Mouse (Mus musculus) myocyte (in vitro differentiated cells): ENCODE results near the gene Lrrc61. TPM values are rescaled to one million over a fixed set of nuclear protein-coding genes. Genes with fewer than 3 reads are reported as not detected.

ENCODE experiments used
- H3K27me3 ChIP-seq: one replicate; pipeline ENCODE4 v1.6.1; 2011; ENCODE audit not compliant: control insufficient read depth, insufficient read depth, insufficient read length
- H3K36me3 ChIP-seq: one replicate; pipeline ENCODE4 v1.6.1; 2011; ENCODE audit not compliant: control insufficient read depth, insufficient read depth
- H3K4me2 ChIP-seq: one replicate; pipeline ENCODE4 v1.6.1; 2011; ENCODE audit warnings: low read depth, control low read depth
- H3K4me3 ChIP-seq: one replicate; pipeline ENCODE4 v1.5.1; 2011; ENCODE audit warnings: mild to moderate bottlenecking, control low read depth, moderate library complexity
- H3K79me2 ChIP-seq: one replicate; pipeline ENCODE4 v1.6.1; 2011; ENCODE audit not compliant: control insufficient read depth, insufficient read depth
- H3ac ChIP-seq: one replicate; pipeline ENCODE4 v1.6.1; 2011; ENCODE audit not compliant: control insufficient read depth, insufficient read length
- CEBPB ChIP-seq: IDR thresholded peaks from 2 replicates; pipeline ENCODE4 v1.6.1; 2011; ENCODE audit warnings: mild to moderate bottlenecking, moderate library complexity; ENCODE audit not compliant: poor library complexity, insufficient read depth, severe bottlenecking
- E2F4 ChIP-seq: IDR thresholded peaks from one replicate; pipeline ENCODE4 v1.6.1; 2011; ENCODE audit warnings: mild to moderate bottlenecking, control low read depth, moderate library complexity; ENCODE audit not compliant: insufficient read depth
- MAX ChIP-seq: IDR thresholded peaks from one replicate; pipeline ENCODE4 v1.6.1; 2011; ENCODE audit warnings: low read depth, mild to moderate bottlenecking, control low read depth
- MYOD1 ChIP-seq, 3 experiments: IDR thresholded peaks; one replicate each; pipeline ENCODE4 v1.6.1; 2011; ENCODE audit warnings: control low read depth in 2 of 3, low read depth in 2 of 3, mild to moderate bottlenecking in 2 of 3, moderate library complexity in 1 of 3; ENCODE audit not compliant: insufficient read length in 2 of 3, control insufficient read depth in 1 of 3
- MYOG ChIP-seq, 3 experiments: IDR thresholded peaks; one replicate each; pipeline ENCODE4 v1.6.1; 2011; ENCODE audit warnings: control low read depth in 2 of 3, low read depth in 2 of 3, mild to moderate bottlenecking in 2 of 3; ENCODE audit not compliant: insufficient read length in 2 of 3, control insufficient read depth in 1 of 3, insufficient read depth in 1 of 3
- POLR2A ChIP-seq: IDR thresholded peaks from one replicate; pipeline ENCODE4 v1.6.1; 2011; ENCODE audit warnings: low read depth, mild to moderate bottlenecking, control low read depth, moderate library complexity; ENCODE audit not compliant: insufficient read length
- POLR2AphosphoS2 ChIP-seq: IDR thresholded peaks from one replicate; pipeline ENCODE4 v1.6.1; 2011; ENCODE audit warnings: low read depth, control low read depth; ENCODE audit not compliant: insufficient read length
- REST ChIP-seq: IDR thresholded peaks from one replicate; pipeline ENCODE4 v1.6.1; 2011; ENCODE audit warnings: mild to moderate bottlenecking, control low read depth, moderate library complexity; ENCODE audit not compliant: insufficient read depth, insufficient read length
- SRF ChIP-seq: IDR thresholded peaks from one replicate; pipeline ENCODE4 v1.6.1; 2011; ENCODE audit warnings: low read depth; ENCODE audit not compliant: control insufficient read depth, insufficient read length
- TCF12 ChIP-seq: IDR thresholded peaks from one replicate; pipeline ENCODE4 v1.6.1; 2011; ENCODE audit warnings: mild to moderate bottlenecking, control low read depth; ENCODE audit not compliant: poor library complexity, insufficient read depth, severe bottlenecking
- TCF3 ChIP-seq: IDR thresholded peaks from one replicate; pipeline ENCODE4 v1.6.1; 2011; ENCODE audit warnings: low read depth, control low read depth; ENCODE audit not compliant: insufficient read length
- USF1 ChIP-seq: IDR thresholded peaks from one replicate; pipeline ENCODE4 v1.6.1; 2011; ENCODE audit warnings: low read depth, mild to moderate bottlenecking, control low read depth, moderate library complexity
- polyA plus RNA-seq: library from polyadenylated mRNA; unstranded; fragments of >200 nt; fragmentation: generic; extraction: Trizol; gene quantifications from one replicate; pipeline ENCODE4 v1.2.1, GENCODE M21; 2012; ENCODE audit warnings: missing spikeins

The Lrrc61 gene
- polyA plus RNA-seq, 1 experiment, result 10.0 TPM

GRCm38 (mm10) chr6:48609512-48609911, 54.9 kb downstream of the Lrrc61 start:
- Histone ChIP-seq H3K27me3 (no peaks in the 10 kb centered on the region), H3K79me2 (no peaks in the 10 kb centered on the region), H3K4me3 (no peak overlapping the region), H3K4me2 (no peak overlapping the region), H3K36me3 (peaks cover 5% of the 10 kb centered on the region), H3ac (no peak overlapping the region)
- TF ChIP-seq USF1, result no peak
- TF ChIP-seq E2F4, result no peak
- peak in 2 of 3 experiments; percentile 48 to 76 for TF ChIP-seq MYOG (IDR thresholded peaks at IDR 0.05; ENCODE audit: control insufficient read depth in 1 of 3, insufficient read depth in 1 of 3, insufficient read length in 2 of 3, low read depth in 2 of 3)
- no peak for TF ChIP-seq SRF
- peak in 2 of 3 experiments; percentile 23 to 56 for TF ChIP-seq MYOD1 (IDR thresholded peaks at IDR 0.05; ENCODE audit: control insufficient read depth in 1 of 3, insufficient read length in 2 of 3, low read depth in 2 of 3)
- no peak for TF ChIP-seq TCF12
- TF ChIP-seq MAX, result no peak
- TF ChIP-seq POLR2A, result no peak

GRCm38 (mm10) chr6:48610657-48611056, 56.1 kb downstream of the Lrrc61 start:
- Histone ChIP-seq H3K27me3 (no peaks in the 10 kb centered on the region), H3ac (no peak overlapping the region), H3K79me2 (no peaks in the 10 kb centered on the region), H3K4me2 (no peak overlapping the region), H3K4me3 (no peak overlapping the region), H3K36me3 (no peaks in the 10 kb centered on the region)
- TF ChIP-seq POLR2A (no peak), TCF3 (no peak), CEBPB (no peak), POLR2AphosphoS2 (no peak), MYOG (IDR thresholded peaks at IDR 0.05; ENCODE audit: control insufficient read depth in 1 of 3, insufficient read depth in 1 of 3, insufficient read length in 2 of 3, low read depth in 2 of 3) (no peak), MYOD1 (IDR thresholded peaks at IDR 0.05; ENCODE audit: control insufficient read depth in 1 of 3, insufficient read length in 2 of 3, low read depth in 2 of 3) (no peak), TCF12 (no peak), E2F4 (no peak), MAX (no peak), USF1 (no peak), REST (no peak)

DNA sequence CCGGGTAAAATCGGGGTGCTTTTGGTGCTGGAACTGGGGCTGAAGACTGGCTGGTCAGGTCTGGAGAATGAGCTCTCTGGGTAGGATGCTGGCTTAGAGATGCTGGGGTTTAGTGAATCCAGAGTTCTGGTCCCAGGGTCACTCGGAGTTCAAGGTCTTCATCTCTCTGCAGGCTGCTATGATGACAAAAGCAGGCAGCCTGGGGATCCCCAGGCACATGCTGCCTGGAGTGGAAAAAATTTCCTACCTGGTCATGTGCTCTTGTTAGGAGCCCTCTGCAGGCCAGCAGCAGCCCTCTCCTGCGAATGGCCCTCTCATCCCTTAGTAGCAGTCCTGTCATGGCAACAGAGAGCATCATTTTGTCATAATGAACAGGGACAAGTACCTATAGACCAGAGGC, 58.9 kb downstream of the Lrrc61 start:
- Histone ChIP-seq H3K79me2 (no peaks in the 10 kb centered on the region), H3K27me3 (no peaks in the 10 kb centered on the region)
- TF ChIP-seq MYOG (IDR thresholded peaks at IDR 0.05; ENCODE audit: control insufficient read depth in 1 of 3, insufficient read depth in 1 of 3, insufficient read length in 2 of 3, low read depth in 2 of 3), result no peak

GRCm38 (mm10) chr6:48614756-48615155, 60.2 kb downstream of the Lrrc61 start:
- no peak for TF ChIP-seq TCF3
- no peak for TF ChIP-seq E2F4
- no peak for TF ChIP-seq USF1
- TF ChIP-seq MYOG (IDR thresholded peaks at IDR 0.05; ENCODE audit: control insufficient read depth in 1 of 3, insufficient read depth in 1 of 3, insufficient read length in 2 of 3, low read depth in 2 of 3), result no peak
- TF ChIP-seq REST, result no peak
- no peak for TF ChIP-seq POLR2AphosphoS2
- no peak for TF ChIP-seq SRF
- TF ChIP-seq MAX, result no peak
- TF ChIP-seq MYOD1 (IDR thresholded peaks at IDR 0.05; ENCODE audit: control insufficient read depth in 1 of 3, insufficient read length in 2 of 3, low read depth in 2 of 3), result no peak
- TF ChIP-seq CEBPB, result no peak
- Histone ChIP-seq H3K79me2 (no peaks in the 10 kb centered on the region), H3K27me3 (no peaks in the 10 kb centered on the region), H3K36me3 (no peaks in the 10 kb centered on the region), H3K4me2 (no peak overlapping the region), H3K4me3 (no peak overlapping the region), H3ac (no peak overlapping the region)

More for the DNA sequence above, 58.9 kb downstream of the Lrrc61 start:
- Histone ChIP-seq H3ac (no peak overlapping the region), H3K4me2 (no peak overlapping the region), H3K4me3 (no peak overlapping the region), H3K36me3 (no peaks in the 10 kb centered on the region)

- no peak overlapping the region for H3ac ChIP-seq
- TF ChIP-seq MAX (no peak), USF1 (no peak), TCF12 (no peak), TCF3 (no peak), SRF (no peak), E2F4 (no peak), MYOG (IDR thresholded peaks at IDR 0.05; ENCODE audit: control insufficient read depth in 1 of 3, insufficient read depth in 1 of 3, insufficient read length in 2 of 3, low read depth in 2 of 3) (no peak), REST (no peak), MYOD1 (IDR thresholded peaks at IDR 0.05; ENCODE audit: control insufficient read depth in 1 of 3, insufficient read length in 2 of 3, low read depth in 2 of 3) (no peak), CEBPB (no peak), POLR2AphosphoS2 (no peak), POLR2A (no peak)
These were observed 65.4 kb downstream of the Lrrc61 start for GRCm38 (mm10) chr6:48620031-48620430.

More at GRCm38 (mm10) chr6:48620031-48620430, 65.4 kb downstream of the Lrrc61 start:
- Histone ChIP-seq H3K4me3 (no peak overlapping the region), H3K27me3 (no peaks in the 10 kb centered on the region), H3K36me3 (no peaks in the 10 kb centered on the region), H3K4me2 (no peak overlapping the region), H3K79me2 (no peaks in the 10 kb centered on the region)

Other genes starting within 250 kb of the Lrrc61 start
- gene Krba1, start 159.2 kb upstream of the Lrrc61 start, polyA plus RNA-seq, result 2.6 TPM
- 1.7 TPM for gene Zfp467, start 109.0 kb upstream of the Lrrc61 start, polyA plus RNA-seq
- 2.5 TPM for gene Sspo, start 106.6 kb upstream of the Lrrc61 start, polyA plus RNA-seq
- gene Atp6v0e2, start 17.2 kb upstream of the Lrrc61 start, polyA plus RNA-seq, result 5.1 TPM
- gene Rarres2, start 18.0 kb downstream of the Lrrc61 start, polyA plus RNA-seq, result 0.17 TPM
- not detected for gene Gm45021, start 34.8 kb downstream of the Lrrc61 start, polyA plus RNA-seq
- gene Repin1, start 39.1 kb downstream of the Lrrc61 start, polyA plus RNA-seq, result 15.3 TPM
- 1.5 TPM for gene Gm44965, start 39.1 kb downstream of the Lrrc61 start, polyA plus RNA-seq
- gene Zfp775, start 47.3 kb downstream of the Lrrc61 start, polyA plus RNA-seq, result 4.1 TPM
- gene AI854703, start 72.0 kb downstream of the Lrrc61 start, polyA plus RNA-seq, result 0.01 TPM
- 0.01 TPM for gene Gimap8, start 92.4 kb downstream of the Lrrc61 start, polyA plus RNA-seq
- 0.42 TPM for gene Gimap9, start 121.3 kb downstream of the Lrrc61 start, polyA plus RNA-seq
- not detected for gene Gimap4, start 129.8 kb downstream of the Lrrc61 start, polyA plus RNA-seq
- not detected for gene Gimap6, start 153.4 kb downstream of the Lrrc61 start, polyA plus RNA-seq
- gene Gm28053, start 163.8 kb downstream of the Lrrc61 start, polyA plus RNA-seq, result not detected
- gene Gimap7, start 163.8 kb downstream of the Lrrc61 start, polyA plus RNA-seq, result not detected
- gene Gimap1, start 184.3 kb downstream of the Lrrc61 start, polyA plus RNA-seq, result not detected
- gene Gimap5, start 191.4 kb downstream of the Lrrc61 start, polyA plus RNA-seq, result not detected
- gene Gimap3, start 216.1 kb downstream of the Lrrc61 start, polyA plus RNA-seq, result not detected